Mouse (Mus musculus) lung, embryonic 15.5 days (tissue): Measurements from ENCODE around the gene Gm14419. TPM values are rescaled to one million over a fixed set of nuclear protein-coding genes. Genes with fewer than 3 reads are reported as not detected.
"Not testable (repeated sequence)": the region's sequence is repeated elsewhere in the genome, so short reads cannot be mapped to it uniquely, and the experiment has no call there.

Experiments
- ATAC-seq: fragments of 200-750 bp; cut with Nextera tagmentation; 2 replicates; pipeline ENCODE4 v1.8.0; 2017; ENCODE audit warnings: moderate number of reproducible peaks, borderline replicate concordance; ENCODE audit not compliant: low FRiP score, low TSS enrichment; ENCODE audit errors: extremely low read depth
- H3K27ac ChIP-seq: fragments of 300-500 bp; sonication (generic); 2 replicates; pipeline ENCODE4 v1.5.1; 2015; ENCODE audit warnings: moderate library complexity, mild to moderate bottlenecking, inconsistent platforms
- H3K27me3 ChIP-seq: fragments of 300-500 bp; sonication (generic); 2 replicates; pipeline ENCODE4 v1.6.1; 2015; ENCODE audit warnings: inconsistent platforms
- H3K36me3 ChIP-seq: fragments of 300-500 bp; sonication (generic); 2 replicates; pipeline ENCODE4 v1.6.1; 2015; ENCODE audit warnings: inconsistent platforms
- H3K4me1 ChIP-seq: fragments of 300-500 bp; sonication (generic); 2 replicates; pipeline ENCODE4 v1.6.1; 2015; ENCODE audit warnings: inconsistent platforms
- H3K4me2 ChIP-seq: fragments of 300-500 bp; sonication (generic); 2 replicates; pipeline ENCODE4 v1.6.1; 2015; ENCODE audit warnings: inconsistent platforms, mild to moderate bottlenecking, moderate library complexity
- H3K4me3 ChIP-seq: fragments of 300-500 bp; sonication (generic); 2 replicates; pipeline ENCODE4 v1.5.1; 2015; ENCODE audit warnings: mild to moderate bottlenecking, inconsistent platforms
- H3K9ac ChIP-seq: fragments of 300-500 bp; sonication (generic); 2 replicates; pipeline ENCODE4 v1.6.1; 2015; ENCODE audit warnings: inconsistent platforms
- H3K9me3 ChIP-seq: fragments of 300-500 bp; sonication (generic); 2 replicates; pipeline ENCODE4 v1.6.1; 2016; ENCODE audit warnings: inconsistent platforms
- WGBS: fragments of 180-500 bp; shearing (Covaris S2); methylation state at CpG from one replicate; pipeline ENCODE4 v1.1.7; 2015; 5-methylcytosine and 5-hydroxymethylcytosine counted together
- polyA plus RNA-seq: library from polyadenylated mRNA; unstranded; fragments of >200 nt; fragmentation: Nextera tagmentation; extraction: Ambion mirVana; gene quantifications from 2 replicates; pipeline ENCODE4 v1.2.1, GENCODE M21; 2015

The Gm14419 gene
- polyA plus RNA-seq: 10.6 and 14.1 TPM in 2 replicates

- not testable (repeated sequence) for H3K27ac ChIP-seq, H3K9me3 ChIP-seq, H3K27me3 ChIP-seq, H3K4me3 ChIP-seq, ATAC-seq, H3K36me3 ChIP-seq, H3K4me2 ChIP-seq, H3K9ac ChIP-seq, H3K4me1 ChIP-seq
- no CpG with 5 or more reads among the region's 6 CpGs for WGBS
These were observed at the start of gene Gm14419 for GRCm38 (mm10) chr2:177000656-177001055. Gene Gm14419 (plus strand): TSS chr2:177000956.

Other genes starting within 250 kb of the Gm14419 start
- 16.7 and 17.0 TPM in 2 replicates for gene Gm14295, start 202.3 kb upstream of the Gm14419 start, polyA plus RNA-seq
- gene Gm14408, start 169.8 kb upstream of the Gm14419 start, polyA plus RNA-seq: not detected in 2 replicates
- gene Gm14296, start 73.1 kb upstream of the Gm14419 start, polyA plus RNA-seq: 7.4 and 11.6 TPM in 2 replicates
- 0.18 TPM in 1 of 2 replicates, not detected in the other for gene Gm14401, start 73.4 kb downstream of the Gm14419 start, polyA plus RNA-seq
- 18.2 and 28.1 TPM in 2 replicates for gene Gm14410, start 205.5 kb downstream of the Gm14419 start, polyA plus RNA-seq